Mouse (Mus musculus) liver, embryonic 14.5 days (tissue): ENCODE data around the gene Gm47841.

Experiments used
- CTCF ChIP-seq: IDR thresholded peaks from 2 replicates; pipeline ENCODE4 v1.5.1; 2016; ENCODE audit warnings: antibody characterized with exemption, low read depth, control low read depth
- EP300 ChIP-seq: IDR thresholded peaks from 2 replicates; pipeline ENCODE4 v1.6.1; 2016; ENCODE audit warnings: antibody characterized with exemption, low read depth

GRCm38 (mm10) chr15:101056225-101056624 is 9.0 kb upstream of the Gm47841 start:
- TF ChIP-seq CTCF = peak; percentile 57
- TF ChIP-seq EP300 = no peak
